Mouse (Mus musculus) cerebellum, adult 2 months (tissue): Measurements from ENCODE around the gene Bad.

Source experiments
- CTCF ChIP-seq: fragments of 200-500 bp; IDR thresholded peaks from 2 replicates; pipeline ENCODE4 v1.5.1; 2011; ENCODE audit warnings: low read depth, mild to moderate bottlenecking, control low read depth, low read length, moderate library complexity, borderline replicate concordance; ENCODE audit not compliant: insufficient read depth
- POLR2A ChIP-seq: fragments of 200-500 bp; IDR thresholded peaks from 2 replicates; pipeline ENCODE4 v1.6.1; 2011; ENCODE audit warnings: low read length, control low read depth, borderline replicate concordance; ENCODE audit not compliant: insufficient read depth

GRCm38 (mm10) chr19:6942764-6943163 lies 1.1 kb downstream of the Bad start:
- TF ChIP-seq CTCF = no peak
- no peak for TF ChIP-seq POLR2A
